Mouse (Mus musculus) midbrain, postnatal 0 days (tissue): ENCODE data around the gene Synrg. TPM values are rescaled to one million over a fixed set of nuclear protein-coding genes. Genes with fewer than 3 reads are reported as not detected.

Experiments used
- ATAC-seq: fragments of 200-750 bp; cut with Nextera tagmentation; 2 replicates; pipeline ENCODE4 v1.8.0; 2017; ENCODE audit warnings: moderate number of reproducible peaks, mild to moderate bottlenecking, moderate TSS enrichment, moderate library complexity; ENCODE audit not compliant: low FRiP score
- DNase-seq: peaks from one replicate; pipeline ENCODE4 v3.0.0-alpha.2; 2015; ENCODE audit warnings: low spot score
- H3K27ac ChIP-seq: fragments of 300-500 bp; sonication (generic); 2 replicates; pipeline ENCODE4 v1.5.1; 2014; ENCODE audit warnings: low read depth, mild to moderate bottlenecking, low read length, mixed read lengths
- H3K27me3 ChIP-seq: fragments of 300-500 bp; sonication (generic); 2 replicates; pipeline ENCODE4 v1.6.1; 2014; ENCODE audit warnings: low read length, control low read depth, mixed read lengths; ENCODE audit not compliant: insufficient read depth
- H3K36me3 ChIP-seq: fragments of 300-500 bp; sonication (generic); 2 replicates; pipeline ENCODE4 v1.6.1; 2014; ENCODE audit warnings: low read length, control low read depth, mixed read lengths; ENCODE audit not compliant: insufficient read depth
- H3K4me1 ChIP-seq: fragments of 300-500 bp; sonication (generic); 2 replicates; pipeline ENCODE4 v1.6.1; 2014; ENCODE audit warnings: mild to moderate bottlenecking, control low read depth, antibody characterized with exemption, low read length, mixed read lengths; ENCODE audit not compliant: insufficient read depth
- H3K4me2 ChIP-seq: fragments of 300-500 bp; sonication (generic); 2 replicates; pipeline ENCODE4 v1.6.1; 2014; ENCODE audit warnings: low read depth, mild to moderate bottlenecking, low read length, mixed read lengths; ENCODE audit not compliant: poor library complexity, severe bottlenecking
- H3K4me3 ChIP-seq: fragments of 300-500 bp; sonication (generic); 2 replicates; pipeline ENCODE4 v1.5.1; 2014; ENCODE audit warnings: low read depth, mild to moderate bottlenecking, low read length, moderate library complexity
- H3K9ac ChIP-seq: fragments of 300-500 bp; sonication (generic); replicated peaks from 2 replicates; pipeline ENCODE4 v1.6.1; 2014; ENCODE audit warnings: mild to moderate bottlenecking, low read length, moderate library complexity, mixed read lengths; ENCODE audit not compliant: poor library complexity, severe bottlenecking
- H3K9me3 ChIP-seq: fragments of 300-500 bp; sonication (generic); 2 replicates; pipeline ENCODE4 v1.6.1; 2016; ENCODE audit warnings: low read length, control low read depth
- CTCF ChIP-seq: IDR thresholded peaks from 2 replicates; pipeline ENCODE4 v1.5.1; 2016; ENCODE audit warnings: antibody characterized with exemption, mild to moderate bottlenecking
- WGBS: fragments of 180-500 bp; shearing (Covaris S2); extraction: QIAGEN DNeasy Blood & Tissue Kit; methylation state at CpG from one replicate; pipeline ENCODE4 v1.1.7; 2014; 5-methylcytosine and 5-hydroxymethylcytosine counted together
- polyA plus RNA-seq: library from polyadenylated mRNA; unstranded; fragments of >200 nt; fragmentation: Nextera tagmentation; extraction: Ambion mirVana; gene quantifications from 2 replicates; pipeline ENCODE4 v1.2.1, GENCODE M21; 2015
- total RNA-seq: library from RNA; depleted of rRNA; stranded (reverse); fragments of >200 nt; gene quantifications from 2 replicates; pipeline ENCODE4 v1.2.3, GENCODE M21; 2014; rRNA removed

Synrg gene
- total RNA-seq = 43.1 and 44.5 TPM in 2 replicates
- 15.3 and 17.1 TPM in 2 replicates for polyA plus RNA-seq

- peak; percentile 96 for ATAC-seq
- peak within 1 kb of the TSS; percentile 45 for H3K4me2 ChIP-seq
- peak; percentile 93 for DNase-seq
- no peaks in the 10 kb centered on the region for H3K27me3 ChIP-seq
- peaks cover 21% of the 10 kb centered on the region for H3K36me3 ChIP-seq
- peaks cover 6% of the 10 kb centered on the region; the same call in 1 of the 2 replicates for H3K4me1 ChIP-seq
- WGBS = 2% methylated on average over 57 of the region's 76 CpGs
- H3K9me3 ChIP-seq = no peaks in the 10 kb centered on the region
- peak within 1 kb of the TSS; percentile 93 for H3K27ac ChIP-seq
- peak within 1 kb of the TSS; percentile 77 for H3K4me3 ChIP-seq
- H3K9ac ChIP-seq = peak within 1 kb of the TSS; percentile 93
- no peak for TF ChIP-seq CTCF
These were observed at the start of gene Synrg for GRCm38 (mm10) chr11:83963991-83964921. TSS of gene Synrg (plus strand) at chr11:83964428.

GRCm38 (mm10) chr11:83914501-83914900, 49.7 kb upstream of the Synrg start:
- Histone ChIP-seq H3K9ac (no peak overlapping the region), H3K4me1 (no peaks in the 10 kb centered on the region), H3K4me2 (no peak overlapping the region), H3K27ac (no peak overlapping the region), H3K36me3 (no peaks in the 10 kb centered on the region), H3K27me3 (no peaks in the 10 kb centered on the region), H3K9me3 (no peaks in the 10 kb centered on the region), H3K4me3 (no peak overlapping the region)
- no peak for ATAC-seq
- TF ChIP-seq CTCF = no peak
- 87% methylated on average over 4 of the region's 4 CpGs for WGBS
- no peak for DNase-seq

- Histone ChIP-seq H3K4me3 (no peak overlapping the region), H3K36me3 (no peaks in the 10 kb centered on the region), H3K9ac (no peak overlapping the region), H3K27me3 (no peaks in the 10 kb centered on the region), H3K9me3 (no peaks in the 10 kb centered on the region), H3K4me1 (no peaks in the 10 kb centered on the region), H3K4me2 (no peak overlapping the region), H3K27ac (no peak overlapping the region)
- DNase-seq (no peak), ATAC-seq (no peak)
- no peak for TF ChIP-seq CTCF
- 82% methylated on average over 2 of the region's 2 CpGs for WGBS
These were observed 41.6 kb upstream of the Synrg start for GRCm38 (mm10) chr11:83922600-83922999.

DNA sequence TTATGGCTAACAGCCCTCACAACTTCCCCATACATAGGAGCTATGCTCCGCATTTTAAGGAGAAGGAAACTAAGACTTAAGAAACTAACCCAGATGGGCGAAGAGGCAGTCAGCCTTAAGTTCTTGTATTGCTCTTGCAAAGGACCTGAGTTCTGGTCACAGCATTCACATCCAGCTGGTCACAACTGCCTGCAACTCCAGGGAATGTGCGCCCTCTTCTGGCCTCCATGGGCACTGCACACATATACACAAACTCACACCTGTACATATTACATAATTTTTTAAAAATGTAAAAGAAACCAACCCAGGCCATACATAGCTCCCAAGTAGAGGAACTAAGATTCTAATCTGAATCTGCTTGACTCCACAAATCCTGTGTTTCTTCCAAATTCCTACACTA, 37.1 kb upstream of the Synrg start:
- no peak overlapping the region for H3K4me2 ChIP-seq
- no peaks in the 10 kb centered on the region for H3K27me3 ChIP-seq
- no peak overlapping the region for H3K4me3 ChIP-seq
- H3K9ac ChIP-seq = no peak overlapping the region
- 55% methylated on average over 3 of the region's 3 CpGs for WGBS
- no peaks in the 10 kb centered on the region for H3K36me3 ChIP-seq
- DNase-seq (no peak), ATAC-seq (no peak)
- no peaks in the 10 kb centered on the region for H3K4me1 ChIP-seq
- no peaks in the 10 kb centered on the region for H3K9me3 ChIP-seq
- peak; percentile 48 for TF ChIP-seq CTCF
- H3K27ac ChIP-seq = no peak overlapping the region

DNA sequence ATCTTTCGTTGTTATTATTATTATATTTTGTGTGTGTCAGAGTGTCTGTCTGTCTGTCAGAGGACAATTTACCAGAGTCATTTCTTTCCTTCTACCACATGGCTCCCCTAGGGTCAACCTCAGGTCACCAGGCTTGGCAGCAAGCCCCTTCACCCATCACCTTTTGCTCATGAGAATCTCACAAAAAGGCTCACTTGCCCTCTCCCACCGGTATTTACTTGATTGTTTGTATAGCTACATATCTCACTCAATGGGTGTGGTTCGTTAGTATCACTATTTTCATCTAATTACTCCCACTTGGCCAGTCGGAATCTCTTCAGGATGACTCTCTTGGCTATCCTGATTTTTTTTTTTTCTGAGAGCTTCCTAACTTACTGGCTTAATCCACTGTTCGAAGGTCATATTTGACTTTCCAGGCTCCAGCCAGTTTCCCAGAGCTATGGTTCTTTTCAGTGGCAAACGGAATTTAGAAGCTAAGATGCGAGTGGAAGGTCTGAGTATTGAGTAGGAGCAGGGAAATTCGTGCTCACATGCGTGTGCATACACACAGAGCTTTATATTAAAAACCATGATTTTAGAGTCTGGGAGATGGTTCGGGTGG, 31.6 kb upstream of the Synrg start:
- Histone ChIP-seq H3K27ac (no peak overlapping the region), H3K4me3 (no peak overlapping the region), H3K9me3 (no peaks in the 10 kb centered on the region), H3K27me3 (no peaks in the 10 kb centered on the region), H3K4me1 (no peaks in the 10 kb centered on the region), H3K9ac (no peak overlapping the region), H3K36me3 (no peaks in the 10 kb centered on the region), H3K4me2 (no peak overlapping the region)
- no peak for DNase-seq
- 85% methylated on average over 10 of the region's 10 CpGs for WGBS
- no peak for TF ChIP-seq CTCF
- no peak for ATAC-seq

- no peak overlapping the region for H3K4me3 ChIP-seq
- WGBS = 89% methylated on average over 4 of the region's 4 CpGs
- no peaks in the 10 kb centered on the region for H3K4me1 ChIP-seq
- H3K36me3 ChIP-seq = no peaks in the 10 kb centered on the region
- DNase-seq (no peak), ATAC-seq (no peak)
- H3K9me3 ChIP-seq = no peaks in the 10 kb centered on the region
- H3K27ac ChIP-seq = no peak overlapping the region
- no peaks in the 10 kb centered on the region for H3K27me3 ChIP-seq
- H3K4me2 ChIP-seq = no peak overlapping the region
- TF ChIP-seq CTCF = no peak
- H3K9ac ChIP-seq = no peak overlapping the region
These were observed 30.9 kb upstream of the Synrg start for GRCm38 (mm10) chr11:83933376-83933775.
